Mouse (Mus musculus): ENCODE measurements around the gene Med20. TPM values are rescaled to one million over a fixed set of nuclear protein-coding genes. Genes with fewer than 3 reads are reported as not detected.
"Not testable (repeated sequence)": the region's sequence is repeated elsewhere in the genome, so short reads cannot be mapped to it uniquely, and the experiment has no call there.

The Med20 gene
- polyA plus RNA-seq, 1 experiment from 2014 or later: 39.8 TPM

- ATAC-seq: no peak
- no peak overlapping the region for H3K4me3 ChIP-seq (replicated peaks)
- H3K27ac ChIP-seq: no peak overlapping the region
- no peaks in the 10 kb centered on the region for H3K27me3 ChIP-seq (replicated peaks)
- peaks cover 11% of the 10 kb centered on the region for H3K4me1 ChIP-seq (replicated peaks)
- peaks cover 20% of the 10 kb centered on the region for H3K36me3 ChIP-seq
- H3K9ac ChIP-seq: no peak overlapping the region
- H3K9me3 ChIP-seq: no peaks in the 10 kb centered on the region
- 90% methylated on average over 4 of the region's 4 CpGs for WGBS
- no peak overlapping the region for H3K4me2 ChIP-seq (replicated peaks)
These were observed 5.3 kb downstream of the Med20 start for GRCm38 (mm10) chr17:47616652-47617051.

- Histone ChIP-seq H3K4me2 (replicated peaks) (no peak overlapping the region), H3K4me1 (replicated peaks) (peaks cover 3% of the 10 kb centered on the region), H3K9ac (no peak overlapping the region), H3K4me3 (replicated peaks) (no peak overlapping the region), H3K27me3 (replicated peaks) (no peaks in the 10 kb centered on the region), H3K9me3 (no peaks in the 10 kb centered on the region), H3K27ac (no peak overlapping the region), H3K36me3 (peaks cover 30% of the 10 kb centered on the region)
- 90% methylated on average over 9 of the region's 9 CpGs for WGBS
- ATAC-seq: peak; percentile 45; the same call in 1 of the 2 replicates
These were observed 6.4 kb downstream of the Med20 start for GRCm38 (mm10) chr17:47617605-47618307.

DNA sequence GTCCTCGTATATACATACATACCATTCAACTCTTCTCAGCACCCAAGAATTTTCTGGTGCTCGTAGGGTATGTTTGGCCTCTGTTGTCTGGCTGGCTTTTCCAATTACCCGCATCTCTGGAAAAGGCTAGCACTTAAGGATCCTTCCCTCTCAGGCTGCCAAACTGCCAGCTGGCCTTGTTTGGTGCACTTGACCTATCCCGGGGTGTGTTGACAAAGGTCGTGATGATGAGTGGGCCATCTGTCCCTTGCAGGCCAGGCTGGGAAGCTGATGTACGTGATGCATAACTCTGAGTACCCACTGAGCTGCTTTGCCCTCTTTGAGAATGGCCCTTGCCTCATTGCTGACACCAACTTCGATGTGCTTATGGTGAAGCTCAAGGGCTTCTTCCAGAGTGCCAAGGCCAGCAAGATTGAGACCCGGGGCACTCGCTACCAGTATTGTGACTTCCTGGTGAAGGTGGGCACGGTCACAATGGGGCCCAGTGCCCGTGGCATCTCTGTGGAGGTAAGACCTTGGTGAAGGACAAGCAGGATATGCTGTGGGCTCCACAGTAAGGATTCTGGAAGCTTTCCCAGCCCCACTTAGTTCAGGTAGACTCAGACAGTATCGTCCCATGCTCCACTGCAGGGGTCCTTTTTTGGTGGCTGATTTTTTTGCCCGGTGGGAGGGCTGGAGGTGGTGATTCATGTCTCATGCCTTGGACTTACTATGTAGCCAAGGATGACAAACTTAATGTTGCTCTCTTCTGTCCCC is 7.4 kb downstream of the Med20 start:
- ATAC-seq: no peak
- Histone ChIP-seq H3K27me3 (replicated peaks) (no peaks in the 10 kb centered on the region), H3K4me3 (replicated peaks) (no peak overlapping the region), H3K4me2 (replicated peaks) (no peak overlapping the region), H3K4me1 (replicated peaks) (no peaks in the 10 kb centered on the region), H3K9me3 (no peaks in the 10 kb centered on the region), H3K36me3 (peaks cover 40% of the 10 kb centered on the region), H3K27ac (no peak overlapping the region), H3K9ac (no peak overlapping the region)
- WGBS: 82% methylated on average over 13 of the region's 13 CpGs

DNA sequence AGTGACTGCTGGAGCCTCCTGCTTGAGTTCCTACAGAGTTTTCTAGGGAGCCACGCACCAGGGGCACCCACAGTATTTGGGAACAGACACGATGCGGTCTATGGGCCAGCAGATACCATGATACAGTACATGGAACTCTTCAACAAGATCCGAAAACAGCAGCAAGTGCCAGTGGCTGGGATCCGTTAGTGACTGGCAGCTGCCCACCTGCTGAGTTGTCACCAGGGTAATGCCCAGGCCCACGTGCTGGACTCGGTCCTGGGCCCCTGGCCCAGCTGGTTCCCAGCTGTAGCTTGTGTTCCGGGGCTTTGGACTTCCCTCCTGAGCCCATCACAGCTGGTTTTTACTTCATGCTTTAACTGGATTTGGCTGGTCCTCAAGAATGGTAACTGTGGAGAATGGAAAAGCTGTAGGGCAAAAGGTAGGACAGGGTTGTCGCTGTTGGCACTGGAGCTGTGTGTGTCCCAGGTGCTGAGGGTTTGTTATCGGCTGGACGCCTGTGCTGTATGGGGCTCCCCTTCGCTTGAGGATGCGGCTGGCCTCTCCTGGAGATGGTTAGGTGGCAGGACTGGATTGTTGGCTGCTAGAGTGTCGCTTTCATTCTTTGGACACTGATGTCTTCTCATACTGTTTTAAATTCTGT is 11.7 kb downstream of the Med20 start:
- H3K27me3 ChIP-seq (replicated peaks): no peaks in the 10 kb centered on the region
- WGBS: 93% methylated on average over 14 of the region's 14 CpGs
- H3K9me3 ChIP-seq: no peaks in the 10 kb centered on the region
- peaks cover 44% of the 10 kb centered on the region for H3K36me3 ChIP-seq
- no peak overlapping the region for H3K4me3 ChIP-seq (replicated peaks)
- no peak overlapping the region for H3K4me2 ChIP-seq (replicated peaks)
- no peak overlapping the region for H3K9ac ChIP-seq
- no peak for ATAC-seq
- H3K4me1 ChIP-seq (replicated peaks): no peaks in the 10 kb centered on the region; the same call in 1 of the 2 replicates
- no peak overlapping the region for H3K27ac ChIP-seq

DNA sequence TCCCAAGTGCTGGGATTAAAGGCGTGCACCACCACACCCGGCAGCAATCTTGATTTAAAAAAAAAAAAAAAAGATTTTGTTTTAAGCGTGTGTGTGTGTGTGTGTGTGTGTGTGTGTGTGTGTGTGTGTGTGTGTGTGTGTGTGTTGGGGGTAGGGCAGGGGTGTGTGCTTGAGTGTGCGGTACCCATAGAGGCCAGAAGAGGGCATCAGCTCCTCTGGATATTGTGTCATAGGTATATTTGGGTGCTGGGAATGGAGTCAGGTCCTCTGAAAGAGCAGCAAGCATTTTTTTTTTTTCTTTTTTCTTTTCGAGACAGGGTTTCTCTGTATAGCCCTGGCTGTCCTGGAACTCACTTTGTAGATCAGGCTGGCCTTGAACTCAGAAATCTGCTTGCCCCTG is 13.2 kb downstream of the Med20 start:
- H3K36me3 ChIP-seq: peaks cover 39% of the 10 kb centered on the region
- not testable (repeated sequence) for H3K9ac ChIP-seq; ATAC-seq; H3K4me3 ChIP-seq (replicated peaks); H3K9me3 ChIP-seq; H3K4me1 ChIP-seq (replicated peaks); H3K27ac ChIP-seq; H3K4me2 ChIP-seq (replicated peaks); H3K27me3 ChIP-seq (replicated peaks)
- WGBS: 97% methylated on average over 5 of the region's 5 CpGs

DNA sequence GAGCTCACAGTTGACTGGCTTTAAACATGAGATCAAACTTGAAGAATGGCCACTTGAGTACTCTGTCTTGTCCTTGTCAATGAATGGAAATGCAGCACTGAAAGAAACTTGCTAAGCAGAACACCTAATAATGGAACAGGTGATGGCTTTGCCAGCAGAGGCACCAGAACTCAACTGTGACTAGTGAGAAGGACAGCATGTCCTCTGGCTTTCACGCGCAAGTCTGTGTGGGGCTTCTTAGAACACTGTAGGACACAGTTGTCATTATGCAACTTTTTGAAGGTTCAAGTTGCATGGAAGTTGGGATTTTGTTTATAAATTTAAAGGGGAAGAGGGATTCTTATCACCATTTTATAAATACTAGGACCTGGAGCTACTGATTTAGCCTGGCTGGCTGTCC is 13.7 kb downstream of the Med20 start:
- Histone ChIP-seq H3K27me3 (replicated peaks) (no peaks in the 10 kb centered on the region), H3K36me3 (peaks cover 36% of the 10 kb centered on the region), H3K9ac (no peak overlapping the region), H3K4me2 (replicated peaks) (no peak overlapping the region), H3K27ac (no peak overlapping the region), H3K9me3 (no peaks in the 10 kb centered on the region), H3K4me3 (replicated peaks) (no peak overlapping the region), H3K4me1 (replicated peaks) (no peaks in the 10 kb centered on the region; the same call in 1 of the 2 replicates)
- ATAC-seq: no peak
- 96% methylated on average over 2 of the region's 2 CpGs for WGBS

DNA sequence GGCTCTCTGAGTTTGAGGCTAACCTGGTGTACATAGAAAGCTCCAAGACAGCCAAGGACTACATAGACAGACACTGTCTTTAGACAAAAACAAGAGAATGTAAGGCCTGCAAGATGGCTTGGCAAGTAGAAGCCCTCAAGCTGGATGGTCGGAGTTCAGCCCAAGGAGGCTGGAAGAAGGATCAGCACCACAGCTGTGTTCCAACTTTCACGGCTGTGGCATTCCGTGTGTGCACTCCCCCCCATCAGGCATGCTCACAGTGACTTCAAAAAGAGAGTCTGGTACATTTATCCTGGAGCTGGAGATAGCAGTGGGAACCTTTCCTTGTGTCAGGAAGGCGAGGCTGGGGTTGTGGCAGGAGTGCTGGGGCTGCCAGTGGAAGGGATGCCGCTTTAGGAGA is 14.6 kb downstream of the Med20 start:
- Histone ChIP-seq H3K27me3 (replicated peaks) (no peaks in the 10 kb centered on the region), H3K9me3 (no peaks in the 10 kb centered on the region), H3K9ac (no peak overlapping the region), H3K36me3 (peaks cover 33% of the 10 kb centered on the region), H3K4me2 (replicated peaks) (no peak overlapping the region), H3K4me1 (replicated peaks) (peaks cover 5% of the 10 kb centered on the region), H3K27ac (no peak overlapping the region), H3K4me3 (replicated peaks) (no peak overlapping the region)
- ATAC-seq: no peak
- WGBS: 85% methylated on average over 5 of the region's 5 CpGs

GRCm38 (mm10) chr17:47627791-47628190 is 16.4 kb downstream of the Med20 start:
- Histone ChIP-seq H3K4me3 (replicated peaks) (0 out of 2 replicates have a peak overlapping the region, but pooled peaks have one; percentile 80), H3K4me1 (replicated peaks) (peaks cover 9% of the 10 kb centered on the region), H3K27ac (no peak overlapping the region), H3K4me2 (replicated peaks) (peak overlapping the region; percentile 97), H3K27me3 (replicated peaks) (no peaks in the 10 kb centered on the region), H3K9ac (no peak overlapping the region), H3K9me3 (no peaks in the 10 kb centered on the region), H3K36me3 (peaks cover 23% of the 10 kb centered on the region)
- no peak for ATAC-seq
- 75% methylated on average over 2 of the region's 2 CpGs for WGBS

GRCm38 (mm10) chr17:47628851-47629676 is 17.7 kb downstream of the Med20 start:
- WGBS: under 1% methylated on average over 62 of the region's 63 CpGs
- ATAC-seq: peak; percentile 93
- Histone ChIP-seq H3K4me1 (replicated peaks) (peaks cover 9% of the 10 kb centered on the region), H3K9me3 (no peaks in the 10 kb centered on the region), H3K27ac (peak overlapping the region; percentile 95), H3K36me3 (peaks cover 10% of the 10 kb centered on the region), H3K4me2 (replicated peaks) (peak overlapping the region; percentile 97), H3K4me3 (replicated peaks) (peak overlapping the region; percentile 80), H3K9ac (peak overlapping the region; percentile 76), H3K27me3 (replicated peaks) (no peaks in the 10 kb centered on the region)

- peak overlapping the region; percentile 95 for H3K27ac ChIP-seq
- WGBS: 0% methylated on average over 61 of the region's 61 CpGs
- peaks cover 9% of the 10 kb centered on the region for H3K4me1 ChIP-seq (replicated peaks)
- H3K4me2 ChIP-seq (replicated peaks): peak overlapping the region; percentile 97
- peak; percentile 57 for ATAC-seq
- H3K9me3 ChIP-seq: no peaks in the 10 kb centered on the region
- H3K9ac ChIP-seq: peak overlapping the region; percentile 76
- H3K27me3 ChIP-seq (replicated peaks): no peaks in the 10 kb centered on the region
- H3K36me3 ChIP-seq: peaks cover 5% of the 10 kb centered on the region
- peak overlapping the region; percentile 80 for H3K4me3 ChIP-seq (replicated peaks)
These were observed 18.6 kb downstream of the Med20 start for GRCm38 (mm10) chr17:47629717-47630677.

DNA sequence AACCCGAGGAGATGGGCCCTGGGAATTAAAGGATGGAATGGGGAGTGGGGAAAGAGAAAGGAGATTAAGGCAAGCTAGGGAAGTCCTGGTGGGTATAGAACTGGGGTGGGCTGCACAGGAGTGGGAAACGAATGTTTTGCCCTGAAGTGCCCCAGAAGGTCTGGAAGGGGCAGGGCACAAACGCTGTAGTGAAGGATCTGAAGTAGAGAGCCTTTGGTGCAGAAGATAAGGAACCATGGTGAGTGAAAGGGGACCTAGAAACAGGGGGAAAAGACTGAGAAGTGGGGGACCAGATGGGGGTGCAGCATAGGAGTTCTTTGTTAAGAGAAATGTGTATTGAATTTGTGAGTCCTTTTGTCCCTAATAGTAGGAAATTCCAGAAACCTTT is 19.3 kb downstream of the Med20 start, which contains the start of gene Usp49:
Gene Usp49 (plus strand): TSS at position 13 of the 388 bp plus-strand sequence.
- 0% methylated on average over 3 of the region's 3 CpGs for WGBS
- H3K27ac ChIP-seq: peak within 1 kb of the TSS; percentile 95
- H3K4me1 ChIP-seq (replicated peaks): peaks cover 9% of the 10 kb centered on the region
- ATAC-seq: no peak
- H3K9me3 ChIP-seq: no peaks in the 10 kb centered on the region
- H3K4me2 ChIP-seq (replicated peaks): peak within 1 kb of the TSS; percentile 97
- peak within 1 kb of the TSS; percentile 80 for H3K4me3 ChIP-seq (replicated peaks)
- peaks cover 3% of the 10 kb centered on the region; the same call in 1 of the 2 replicates for H3K36me3 ChIP-seq
- H3K9ac ChIP-seq: peak within 1 kb of the TSS; percentile 76
- no peaks in the 10 kb centered on the region for H3K27me3 ChIP-seq (replicated peaks)

Measured in intestine, embryonic 15.5 days (tissue).